Mouse (Mus musculus) cortical plate, adult 2 months (tissue): ENCODE results near the gene Ifit2.
A peak's percentile ranks its signal among the peaks of the same experiment; 100 is the strongest.

Experiments
- CTCF ChIP-seq: fragments of 200-500 bp; IDR thresholded peaks from 2 replicates; pipeline ENCODE4 v1.5.1; 2011; ENCODE audit warnings: mild to moderate bottlenecking, control low read depth, low read length; ENCODE audit not compliant: insufficient read depth; ENCODE audit errors: extremely low read depth
- POLR2A ChIP-seq: fragments of 200-500 bp; IDR thresholded peaks from 2 replicates; pipeline ENCODE4 v1.6.1; 2011; ENCODE audit warnings: mild to moderate bottlenecking, low read length, control low read depth; ENCODE audit not compliant: insufficient read depth; ENCODE audit errors: extremely low read depth

GRCm38 (mm10) chr19:34526941-34527682 is 23.4 kb upstream of the Ifit2 start, which contains the start of gene Lipa:
- TF ChIP-seq POLR2A = peak; percentile 92
- no peak for TF ChIP-seq CTCF
